Mouse (Mus musculus): Measurements from ENCODE around the gene Hdac9.

Gene Hdac9

DNA sequence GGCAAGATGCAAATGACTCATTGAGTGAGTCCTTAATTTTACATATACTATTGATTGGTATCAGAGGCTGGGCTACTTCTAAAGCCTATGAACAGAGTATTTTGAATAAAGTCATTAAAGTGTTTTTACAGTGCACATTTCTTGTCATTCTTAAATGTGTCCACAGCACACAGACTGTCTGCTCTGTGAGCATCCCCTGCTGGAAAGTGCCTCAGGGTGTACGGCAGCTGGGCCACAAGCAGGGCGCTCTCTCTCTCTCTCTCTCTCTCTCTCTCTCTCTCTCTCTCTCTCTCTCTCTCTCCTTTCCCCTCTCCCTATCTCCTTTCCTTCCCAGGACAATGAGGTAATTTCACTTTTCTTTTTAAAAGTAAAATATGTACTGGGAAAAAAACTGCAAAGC, 569.4 kb downstream of the Hdac9 start:
- no peak for DNase-seq (ENCODE audit: low spot score in 2 of 2)

DNA sequence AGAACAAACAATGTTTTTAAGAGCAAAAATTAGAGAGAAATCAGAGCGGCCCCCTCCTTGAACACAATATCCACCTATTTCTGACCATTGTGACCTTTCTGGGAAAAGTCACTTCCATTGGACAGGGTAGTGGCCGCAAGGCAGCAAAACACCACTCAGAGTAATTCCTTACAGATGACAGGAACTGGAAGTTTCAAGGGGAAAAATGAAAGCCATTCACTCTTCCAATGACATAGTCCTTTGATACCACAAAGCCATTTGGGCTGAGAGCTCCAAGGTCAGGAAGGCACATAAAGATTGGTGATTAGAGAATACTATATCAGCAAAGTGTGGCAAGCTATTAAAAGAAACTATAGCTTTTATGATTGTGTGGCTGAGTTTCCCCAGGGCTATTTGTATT, 574.1 kb downstream of the Hdac9 start:
- DNase-seq (ENCODE audit: low spot score in 2 of 2) = no peak

DNA sequence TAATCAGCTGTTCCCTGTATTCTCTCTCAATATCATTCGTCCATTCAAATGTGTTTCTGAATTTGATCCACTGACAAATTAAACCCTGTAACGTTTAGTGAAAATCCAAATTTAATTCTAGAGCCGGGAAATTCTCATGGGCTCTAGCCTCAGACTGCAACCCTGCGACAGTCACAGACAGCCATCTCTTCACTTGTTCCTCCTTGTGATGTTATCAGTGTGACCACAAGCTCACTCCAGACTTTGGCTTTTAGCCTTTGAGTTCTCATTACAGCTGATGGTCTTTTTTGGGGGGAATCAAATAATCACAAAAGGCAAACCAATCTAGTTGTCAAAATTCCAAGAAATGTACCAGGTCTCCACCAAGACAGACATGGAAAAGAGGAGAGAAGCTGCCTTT, 578.0 kb downstream of the Hdac9 start:
- no peak for DNase-seq (ENCODE audit: low spot score in 2 of 2)

DNA sequence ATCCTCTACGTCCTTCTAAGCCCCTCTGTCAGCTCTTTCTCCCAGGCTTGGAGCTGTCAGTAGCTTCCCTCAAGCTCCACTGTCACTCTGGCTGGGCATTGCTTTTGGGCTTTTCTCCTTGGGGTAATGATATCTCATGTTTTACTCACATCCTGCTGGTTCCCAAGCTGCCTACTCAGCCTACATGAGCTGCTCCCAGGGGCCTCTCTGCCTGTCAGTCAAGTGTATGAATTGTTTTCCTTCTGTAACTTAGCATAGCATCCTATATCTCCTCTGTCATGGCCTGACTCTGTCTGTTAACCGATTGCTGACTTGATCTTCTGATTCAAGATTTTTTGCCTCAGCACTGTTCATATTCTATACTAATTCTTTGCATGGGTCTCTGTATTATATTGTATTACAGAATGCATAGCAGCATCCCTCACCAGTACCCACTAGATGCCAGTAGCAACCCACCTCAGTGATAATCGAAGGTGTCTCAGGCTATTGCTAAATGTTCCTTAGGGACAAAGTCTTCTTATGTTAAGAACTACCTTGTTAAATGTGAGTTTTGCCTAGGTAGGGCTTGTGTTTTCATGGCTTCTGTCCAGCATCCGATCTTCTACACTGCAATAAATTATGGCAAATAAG, 582.3 kb downstream of the Hdac9 start:
- no peak for DNase-seq (ENCODE audit: low spot score in 2 of 2)

DNA sequence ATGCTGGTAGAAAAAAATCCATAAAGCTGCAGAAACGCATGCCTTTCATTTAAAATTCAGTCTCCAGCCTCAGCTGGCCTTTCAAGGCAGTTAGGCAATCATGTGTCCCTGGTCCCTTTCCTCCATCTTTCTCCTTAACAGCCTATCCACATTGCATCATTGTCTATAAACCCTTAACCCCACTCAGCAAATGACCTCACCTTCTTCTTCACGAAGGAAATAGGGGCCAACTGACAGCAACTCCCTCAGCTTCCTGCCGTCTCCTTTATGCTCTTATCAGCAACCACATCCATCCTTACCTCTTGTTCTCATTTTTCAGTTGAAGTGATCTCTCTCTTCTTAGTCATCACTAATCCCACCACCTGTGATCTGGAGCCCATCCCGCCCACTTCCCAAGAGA, 584.0 kb downstream of the Hdac9 start:
- DNase-seq (ENCODE audit: low spot score in 2 of 2) = no peak

DNA sequence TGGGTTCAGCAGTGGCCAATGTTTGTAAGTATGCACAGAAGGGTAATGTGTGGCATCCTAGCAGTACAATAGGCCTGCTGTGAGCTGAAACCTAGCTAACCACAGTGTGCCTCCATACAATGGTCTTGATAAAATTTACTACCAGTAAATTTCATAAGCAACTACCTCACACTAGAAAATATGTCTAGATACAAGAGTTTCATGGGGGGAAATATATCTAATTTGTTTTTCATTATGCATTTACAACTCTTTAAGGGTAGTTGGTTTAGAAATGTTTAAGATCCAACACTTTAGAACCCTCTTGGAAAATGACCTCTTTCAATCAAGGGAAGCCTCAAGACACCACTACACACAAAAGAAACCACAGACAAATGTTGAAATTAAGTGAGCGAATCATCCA, 589.8 kb downstream of the Hdac9 start:
- no peak for DNase-seq (ENCODE audit: low spot score in 2 of 2)

DNA sequence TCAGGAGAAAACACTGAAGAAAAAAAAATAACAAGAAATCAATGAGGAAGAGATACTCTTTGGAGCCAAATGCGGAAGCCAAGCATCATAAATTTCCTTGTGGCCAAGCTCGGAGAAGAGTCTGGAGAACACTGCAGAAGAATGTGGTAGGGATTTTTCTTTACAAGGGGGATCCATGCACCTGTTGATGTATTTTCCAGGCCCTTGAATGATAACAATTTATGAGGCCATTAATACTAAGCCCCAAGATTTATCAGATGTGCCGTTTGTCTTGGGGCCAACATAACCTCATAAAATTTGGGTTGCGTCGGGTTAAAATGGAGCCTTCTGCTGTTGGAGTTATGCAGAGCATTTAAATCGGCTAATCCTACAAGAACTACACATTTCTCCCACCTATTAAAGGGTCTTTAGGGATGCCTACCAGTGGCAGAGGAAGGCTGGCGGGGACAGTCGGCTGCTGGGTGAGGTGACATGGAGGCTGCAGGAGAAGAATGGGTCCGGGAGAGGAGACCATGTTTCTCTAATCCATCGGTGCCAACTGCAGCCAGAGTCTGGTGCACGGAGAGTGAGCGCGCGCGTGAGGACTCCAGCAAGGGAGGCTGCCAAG, 604.7 kb downstream of the Hdac9 start:
- DNase-seq (ENCODE audit: low spot score in 2 of 2) = no peak

DNA sequence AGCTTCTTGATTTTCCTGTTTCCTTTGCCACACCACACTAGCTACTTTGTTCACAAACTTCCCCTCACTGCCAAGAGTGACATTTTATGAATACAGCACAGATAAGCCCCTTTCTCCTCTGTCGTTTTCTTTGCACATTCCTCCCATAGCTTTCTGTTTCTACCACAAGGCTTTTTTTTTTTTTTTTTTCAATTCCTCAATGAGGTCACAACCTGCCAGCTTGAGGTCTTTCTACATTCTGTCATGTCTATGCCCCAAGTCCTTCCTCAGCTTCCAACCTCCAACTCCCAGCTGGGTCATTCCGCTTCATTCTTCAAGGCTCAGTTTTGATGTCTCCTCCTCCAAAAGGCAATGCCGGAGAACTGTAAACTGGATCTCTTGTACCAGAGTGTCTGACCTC, 611.4 kb downstream of the Hdac9 start:
- no peak for DNase-seq (ENCODE audit: low spot score in 2 of 2)

DNA sequence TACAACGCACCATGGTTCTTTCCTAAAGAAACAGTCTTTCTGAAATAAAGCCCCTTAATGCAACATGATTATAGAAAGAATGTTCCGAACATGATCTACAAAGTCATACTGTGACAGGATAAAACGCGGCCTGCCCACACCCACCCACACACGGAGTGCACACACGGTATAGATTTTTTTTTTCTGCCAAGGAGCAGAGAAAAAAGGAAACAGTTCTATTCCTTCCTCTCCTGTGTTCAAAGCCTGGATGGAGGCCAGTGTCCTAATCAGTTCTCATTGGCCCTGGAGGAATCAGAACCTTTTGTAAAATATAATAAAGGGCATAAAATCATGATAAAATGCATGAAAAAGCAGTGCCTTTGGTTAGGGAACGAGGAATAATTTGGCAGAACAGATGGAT, 624.5 kb downstream of the Hdac9 start:
- DNase-seq (ENCODE audit: low spot score in 2 of 2) = no peak

DNA sequence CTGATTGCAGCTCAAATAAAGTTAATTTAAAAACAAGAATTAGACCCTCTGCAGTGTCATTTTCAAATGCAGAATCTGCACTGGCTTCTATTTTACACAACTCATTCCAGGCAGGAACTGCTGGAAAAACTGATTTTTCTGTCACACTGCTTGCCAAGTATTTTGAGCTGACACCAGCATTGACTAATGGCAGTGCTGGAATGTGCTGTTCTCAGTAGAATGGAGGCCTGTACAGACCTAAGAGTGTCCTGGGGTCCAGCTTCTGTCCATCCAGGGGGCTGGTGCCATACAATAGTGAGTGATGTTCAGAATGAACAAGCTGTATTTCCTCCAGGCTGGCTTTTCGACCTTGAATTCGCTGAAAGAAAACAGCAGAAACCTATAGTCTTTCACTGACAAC, 629.7 kb downstream of the Hdac9 start:
- no peak for DNase-seq (ENCODE audit: low spot score in 2 of 2)

DNA sequence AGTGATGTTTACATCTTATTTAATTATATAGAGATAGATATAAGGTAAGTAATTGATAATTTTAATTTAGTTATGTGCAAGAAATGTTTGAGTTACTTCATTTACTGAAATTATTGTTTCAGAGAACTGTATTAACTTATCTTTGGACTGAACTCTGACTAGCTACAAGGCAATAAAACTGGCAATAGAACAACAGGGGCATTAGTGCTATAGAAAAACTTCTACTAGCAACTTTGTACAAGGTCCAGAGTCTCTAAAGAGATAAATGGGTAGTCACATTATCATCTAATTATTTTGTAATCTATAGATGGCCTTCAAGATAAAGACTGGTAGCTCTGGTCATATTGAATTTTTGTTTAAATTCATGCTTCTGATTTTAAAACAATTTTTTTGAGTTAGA, 632.0 kb downstream of the Hdac9 start:
- DNase-seq (ENCODE audit: low spot score in 2 of 2) = no peak

DNA sequence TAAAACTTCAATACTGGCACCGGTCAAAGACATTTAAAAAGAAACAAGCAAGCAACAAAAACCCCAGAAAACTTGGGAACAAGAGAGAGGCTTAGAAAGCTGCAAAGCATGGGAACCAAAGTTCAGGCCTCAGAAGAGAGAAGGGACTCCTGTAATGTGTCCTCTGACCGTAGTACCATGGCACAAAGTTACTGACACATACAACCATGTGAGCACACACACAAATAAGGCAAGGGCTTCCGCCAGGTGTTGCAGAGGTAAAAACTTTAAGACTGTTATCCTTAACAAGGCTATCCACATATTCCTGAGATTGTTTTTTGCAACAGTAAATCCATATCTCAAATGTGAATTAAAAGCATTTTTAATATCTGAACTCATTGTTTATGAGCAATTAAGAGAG, 632.5 kb downstream of the Hdac9 start:
- DNase-seq (ENCODE audit: low spot score in 2 of 2) = no peak

DNA sequence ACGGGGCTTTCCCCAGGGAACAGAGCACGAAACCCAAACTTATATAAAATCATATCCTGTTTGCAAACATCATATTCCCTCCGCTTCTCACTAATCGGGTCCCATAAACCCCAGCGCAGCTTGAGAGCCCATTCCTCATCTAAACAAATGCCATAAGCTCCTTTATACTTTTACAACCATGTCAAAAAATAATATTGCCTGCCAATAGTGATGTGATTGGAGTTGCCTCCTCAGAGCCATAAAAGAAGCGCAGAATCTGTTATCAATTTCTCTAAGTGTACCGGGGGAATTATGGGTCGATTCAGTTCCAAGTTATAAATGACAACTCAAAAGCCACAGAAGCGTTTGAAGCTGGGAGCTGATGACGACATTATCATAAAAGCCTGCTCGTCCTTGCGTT, 638.1 kb downstream of the Hdac9 start:
- DNase-seq (ENCODE audit: low spot score in 2 of 2) = no peak

DNA sequence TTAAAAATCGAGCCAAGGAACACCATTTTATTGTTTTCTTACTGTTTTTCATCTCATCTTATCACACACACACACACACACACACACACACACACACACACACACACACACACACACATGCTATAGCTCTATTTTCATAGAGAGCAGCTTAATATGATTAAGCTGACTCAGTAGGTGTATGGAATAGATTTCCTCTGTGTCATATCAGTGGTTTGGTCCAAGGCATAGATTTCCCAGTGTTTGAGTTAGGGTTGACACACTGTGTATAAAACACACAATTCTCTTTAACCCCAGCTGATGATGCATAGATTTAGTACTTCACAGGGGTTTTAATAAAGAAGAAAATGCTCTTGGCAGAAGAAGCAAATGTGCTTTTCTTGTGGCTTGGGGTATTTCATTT, 643.1 kb downstream of the Hdac9 start:
- DNase-seq (ENCODE audit: low spot score in 2 of 2) = no peak

DNA sequence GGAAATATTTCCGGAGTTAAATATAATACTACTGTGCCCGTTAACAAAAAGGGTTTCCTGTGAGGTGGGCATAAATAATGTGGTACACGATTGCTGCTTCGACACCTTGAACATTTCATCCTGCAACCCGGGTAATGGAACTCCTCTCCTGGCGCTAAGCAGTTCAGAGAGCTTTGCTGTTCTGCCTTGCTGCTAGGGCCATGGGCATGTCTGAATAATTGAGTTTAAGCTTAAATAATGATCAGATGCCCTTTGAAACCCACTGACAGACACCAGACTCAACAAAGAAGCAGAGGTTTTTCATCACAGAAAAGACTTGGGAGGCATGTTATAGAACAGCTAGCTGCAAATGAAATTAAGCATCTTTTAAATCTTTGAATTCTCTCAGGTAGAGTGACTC, 646.8 kb downstream of the Hdac9 start:
- DNase-seq (ENCODE audit: low spot score in 2 of 2) = no peak

DNA sequence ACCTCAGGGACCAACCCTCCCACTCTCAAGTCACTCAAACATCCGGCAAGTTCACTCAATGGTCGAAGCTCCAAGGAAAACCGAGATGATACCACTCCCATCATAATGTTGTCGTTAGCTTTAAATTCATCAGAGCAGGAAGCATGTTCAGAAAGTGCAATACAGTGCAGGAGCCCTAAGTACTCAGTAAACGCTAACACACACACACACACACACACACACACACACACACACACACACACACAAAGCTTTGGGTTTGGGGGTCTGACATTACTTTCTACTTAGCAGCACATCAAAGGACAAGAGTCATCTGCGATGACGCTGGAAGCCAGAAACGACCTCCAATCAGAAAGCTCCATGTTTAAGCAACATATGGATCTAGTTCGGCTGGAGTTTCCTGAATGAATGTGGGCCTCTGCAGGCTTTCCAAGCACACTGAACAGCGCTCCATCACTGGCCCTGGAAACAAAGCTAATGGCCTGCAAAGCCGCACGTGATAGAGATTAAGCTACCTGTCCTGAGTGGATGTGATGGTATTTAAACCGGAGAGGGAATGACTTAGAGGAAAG, 647.3 kb downstream of the Hdac9 start:
- DNase-seq (ENCODE audit: low spot score in 2 of 2) = no peak

DNA sequence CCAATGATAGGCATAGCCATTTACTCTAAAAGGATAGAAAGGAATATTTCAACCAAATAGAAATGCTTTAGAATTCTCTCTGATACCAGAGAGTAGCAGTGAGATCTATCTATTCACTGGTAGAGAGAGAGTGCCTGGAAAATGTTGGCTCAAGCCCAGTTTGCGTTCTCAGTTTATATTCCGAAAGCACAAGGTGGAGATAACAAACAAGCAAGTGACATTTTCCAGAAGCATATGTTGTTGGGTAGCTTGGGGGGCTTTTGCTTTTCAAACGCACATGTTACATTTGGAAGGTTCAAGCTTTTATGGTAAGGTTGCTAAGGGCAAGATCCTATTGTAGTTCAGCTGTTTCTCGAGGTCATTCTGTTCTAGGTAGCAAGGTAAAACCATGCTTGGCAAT, 657.2 kb downstream of the Hdac9 start:
- no peak for DNase-seq (ENCODE audit: low spot score in 2 of 2)

DNA sequence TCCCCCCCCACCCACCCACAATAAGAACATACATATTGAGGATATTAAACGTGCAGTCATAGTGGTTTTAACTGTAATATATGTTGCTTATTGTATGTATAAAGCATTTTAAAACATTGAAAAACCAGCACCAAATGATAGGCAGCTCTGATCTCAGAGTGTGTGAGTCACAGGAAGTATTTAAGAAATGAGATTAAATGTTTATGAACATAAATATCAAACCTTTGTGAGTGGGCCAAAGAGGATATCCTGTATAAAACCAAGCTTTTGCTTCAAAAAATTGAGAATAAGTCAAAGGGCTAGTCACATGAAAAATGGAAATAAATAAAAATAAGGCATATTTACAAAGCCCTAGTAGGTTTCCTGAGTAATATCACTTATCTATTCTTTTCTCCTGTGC, 667.7 kb downstream of the Hdac9 start:
- DNase-seq (ENCODE audit: low spot score in 2 of 2) = no peak

DNA sequence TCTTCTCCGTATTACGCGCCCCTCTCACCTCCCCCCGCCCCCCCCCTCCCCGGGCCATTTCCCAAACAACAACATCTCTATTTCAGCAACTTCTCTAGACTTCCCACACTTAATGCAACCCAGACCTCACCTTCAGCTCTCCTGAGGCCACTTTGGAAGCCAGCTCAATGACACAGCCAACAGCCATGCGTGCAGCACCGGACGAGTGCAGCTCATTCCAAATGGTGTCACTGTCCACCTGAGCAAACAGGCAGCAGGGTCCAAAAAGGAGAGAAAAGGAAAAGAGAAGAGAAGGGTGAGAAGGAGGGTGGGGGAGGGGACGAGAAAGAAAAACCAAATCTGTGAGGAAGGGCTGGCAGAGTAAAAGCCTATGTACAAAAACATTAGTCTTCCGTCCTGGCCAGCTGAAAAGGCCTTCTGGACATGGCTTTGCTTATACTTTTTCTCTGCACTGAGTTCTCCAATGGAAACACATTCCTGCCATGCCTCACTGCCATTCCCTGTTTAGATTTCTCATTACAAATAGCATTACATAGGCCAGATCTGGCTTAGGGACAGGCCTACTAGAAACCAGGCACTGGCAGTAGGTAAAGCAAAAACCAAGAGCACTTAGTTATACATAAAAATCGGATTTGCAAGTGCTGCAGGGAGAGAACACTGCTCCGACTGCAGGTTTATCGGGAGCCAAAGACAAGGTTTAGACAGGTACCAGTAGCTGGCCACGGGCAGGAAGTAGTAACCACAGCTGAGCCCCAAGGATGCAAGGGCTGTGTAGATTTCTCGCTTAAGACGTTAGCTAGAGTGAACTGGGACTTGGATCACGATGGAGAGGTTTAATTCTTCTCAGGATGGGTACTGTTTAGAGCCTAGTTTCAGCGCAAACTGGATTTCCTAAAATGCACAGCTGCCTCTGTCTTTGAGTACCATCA, 668.4 kb downstream of the Hdac9 start:
- no peak for DNase-seq (ENCODE audit: low spot score in 2 of 2)

DNA sequence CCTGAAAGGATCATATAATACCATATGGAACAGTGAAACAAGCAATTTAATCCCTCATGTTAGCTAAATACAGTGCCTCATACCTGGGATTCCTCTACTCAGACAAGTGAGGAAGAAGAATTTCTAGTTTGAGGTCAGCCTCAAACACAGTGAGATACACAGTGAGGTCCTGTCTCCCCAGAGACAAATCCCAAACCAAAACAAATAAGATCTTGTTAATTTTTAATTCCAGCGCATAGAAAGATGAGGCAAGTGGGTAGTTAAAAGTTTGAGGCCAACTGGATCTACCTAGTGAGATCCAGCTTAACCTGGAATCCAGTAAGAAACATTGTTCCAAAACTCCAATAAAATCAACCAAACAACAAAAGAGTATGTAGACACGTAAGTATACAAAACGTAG, 678.1 kb downstream of the Hdac9 start:
- DNase-seq (ENCODE audit: low spot score in 2 of 2) = no peak

DNA sequence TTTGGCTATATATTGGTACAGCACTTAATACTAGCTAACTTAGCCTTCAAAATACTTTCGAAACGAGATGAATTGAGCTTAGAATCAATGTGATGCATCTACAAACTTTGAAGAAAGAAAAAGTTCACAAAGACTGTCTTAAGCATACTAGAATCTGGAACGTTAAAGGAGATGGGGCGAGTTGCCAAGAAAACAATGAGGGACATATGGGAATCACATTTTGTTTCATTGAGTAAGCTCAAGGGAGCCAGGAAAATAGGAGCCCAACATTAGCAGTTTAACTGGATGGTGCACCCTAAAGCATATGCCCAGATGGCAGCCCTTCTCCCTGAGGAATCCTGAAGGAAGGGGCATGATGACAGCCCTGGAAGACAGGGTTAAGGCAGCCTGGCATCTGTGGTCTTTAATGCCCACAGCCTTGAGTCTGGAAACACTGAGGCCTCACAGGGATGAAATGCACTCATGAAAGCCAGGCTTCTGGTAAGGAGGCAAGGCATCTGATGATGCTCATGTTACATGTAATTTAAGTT, 685.2 kb downstream of the Hdac9 start:
- no peak for DNase-seq (ENCODE audit: low spot score in 2 of 2)

DNA sequence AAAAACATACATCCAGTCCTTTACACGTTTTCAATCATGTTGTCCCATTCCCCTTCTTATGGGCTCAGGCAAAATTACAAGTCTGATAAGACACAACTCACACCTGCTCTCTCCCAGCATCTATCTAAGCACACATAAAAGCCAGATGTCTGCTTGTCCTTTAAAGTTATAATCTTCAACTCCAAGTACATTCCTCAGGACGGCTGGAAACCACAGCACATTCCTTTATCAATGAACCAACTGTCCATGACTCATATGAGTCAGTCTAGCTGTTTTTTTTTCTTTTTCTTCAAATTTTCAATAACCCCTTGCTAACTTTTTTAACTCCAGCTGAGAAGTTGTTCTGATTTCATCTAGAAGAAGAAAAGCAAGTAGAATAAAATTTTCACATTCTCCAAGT, 692.4 kb downstream of the Hdac9 start:
- no peak for DNase-seq (ENCODE audit: low spot score in 2 of 2)

Data from urinary bladder, adult 18-20 months (tissue).